Mouse (Mus musculus): Measurements from ENCODE around the gene Irak1. TPM values are rescaled to one million over a fixed set of nuclear protein-coding genes. Genes with fewer than 3 reads are reported as not detected.
A peak's percentile ranks its signal among the peaks of the same experiment; 100 is the strongest.

The Irak1 gene
- polyA plus RNA-seq, 1 experiment from 2014 or later = 59.3 TPM

GRCm38 (mm10) chrX:73998911-73999869, 24.5 kb downstream of the Irak1 start:
- DNase-seq (ENCODE audit: low spot score) = peak; percentile 83
- Histone ChIP-seq H3K4me1 (no peaks in the 10 kb centered on the region; the same call in 1 of the 2 replicates), H3K36me3 (no peaks in the 10 kb centered on the region), H3K9me3 (no peaks in the 10 kb centered on the region), H3K27me3 (ENCODE audit: insufficient read depth, poor library complexity, severe bottlenecking) (no peaks in the 10 kb centered on the region), H3K27ac (peak overlapping the region; percentile 62), H3K4me3 (no peak overlapping the region)
- WGBS = 34% methylated on average over 8 of the region's 8 CpGs

GRCm38 (mm10) chrX:73977783-73978182, 45.9 kb downstream of the Irak1 start:
- 75% methylated on average over 1 of the region's 1 CpGs for whole genome bisulfite sequencing
- Histone ChIP-seq H3K9me3 (no peaks in the 10 kb centered on the region), H3K27ac (no peak overlapping the region), H3K4me3 (no peak overlapping the region), H3K36me3 (no peaks in the 10 kb centered on the region), H3K27me3 (ENCODE audit: insufficient read depth, poor library complexity, severe bottlenecking) (no peaks in the 10 kb centered on the region), H3K4me1 (no peaks in the 10 kb centered on the region)
- no peak for DNase-seq (ENCODE audit: low spot score)

DNA sequence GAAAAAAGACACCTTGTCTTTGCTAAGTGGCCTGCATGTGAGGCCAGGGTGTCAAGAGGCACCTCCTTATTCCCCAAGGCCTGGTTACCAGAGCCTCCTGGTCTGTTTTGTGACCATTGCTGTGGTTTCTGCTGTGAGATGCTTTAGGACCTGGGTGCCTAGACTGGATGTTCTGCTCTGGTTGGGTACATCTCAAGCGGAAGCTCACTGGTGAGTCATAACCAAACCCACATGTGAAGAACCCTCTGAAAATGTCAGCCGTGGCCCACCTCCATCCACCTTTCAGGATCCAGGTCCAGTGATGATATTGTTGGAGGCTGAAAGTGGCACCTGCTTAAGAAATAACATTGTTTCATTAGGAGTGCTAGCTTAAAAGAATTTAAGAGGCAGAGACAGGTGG, 47.4 kb downstream of the Irak1 start:
- DNase-seq (ENCODE audit: low spot score) = no peak
- 86% methylated on average over 2 of the region's 2 CpGs for WGBS

DNA sequence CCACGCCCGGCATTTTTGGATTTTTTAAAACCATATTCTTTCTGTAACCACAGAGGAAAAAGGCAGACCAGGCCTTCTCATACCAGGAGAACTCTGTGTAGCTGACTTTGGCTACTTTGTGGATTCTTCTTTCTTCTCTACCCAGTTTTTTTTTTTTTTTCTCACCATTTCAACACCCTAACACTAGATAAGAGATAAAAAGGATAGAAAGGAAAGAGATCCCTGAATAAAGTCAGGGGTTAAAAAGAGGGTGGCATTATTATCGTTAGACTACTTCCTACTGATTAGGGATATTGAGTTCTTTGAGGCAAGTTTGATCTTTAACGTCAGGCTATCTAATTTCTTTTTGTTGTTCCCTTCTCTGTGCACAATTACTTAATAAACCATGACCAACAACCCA, 50.9 kb downstream of the Irak1 start:
- Histone ChIP-seq H3K4me3 (no peak overlapping the region), H3K27ac (no peak overlapping the region), H3K9me3 (no peaks in the 10 kb centered on the region), H3K4me1 (no peaks in the 10 kb centered on the region), H3K27me3 (ENCODE audit: insufficient read depth, poor library complexity, severe bottlenecking) (peaks cover under 1% of the 10 kb centered on the region; the same call in 1 of the 2 replicates), H3K36me3 (no peaks in the 10 kb centered on the region)
- 59% methylated on average over 4 of the region's 4 CpGs for WGBS
- no peak for DNase-seq (ENCODE audit: low spot score)

More for the DNA sequence above, 47.4 kb downstream of the Irak1 start:
- H3K4me1 ChIP-seq = no peaks in the 10 kb centered on the region
- no peaks in the 10 kb centered on the region for H3K9me3 ChIP-seq
- H3K36me3 ChIP-seq = no peaks in the 10 kb centered on the region
- H3K27me3 ChIP-seq (ENCODE audit: insufficient read depth, poor library complexity, severe bottlenecking) = no peaks in the 10 kb centered on the region
- H3K4me3 ChIP-seq = no peak overlapping the region
- H3K27ac ChIP-seq = no peak overlapping the region

GRCm38 (mm10) chrX:73970781-73971180, 52.9 kb downstream of the Irak1 start:
- H3K36me3 ChIP-seq = no peaks in the 10 kb centered on the region
- H3K4me3 ChIP-seq = no peak overlapping the region
- no peak for DNase-seq (ENCODE audit: low spot score)
- no peaks in the 10 kb centered on the region for H3K9me3 ChIP-seq
- peaks cover 18% of the 10 kb centered on the region; the same call in 1 of the 2 replicates for H3K27me3 ChIP-seq (ENCODE audit: insufficient read depth, poor library complexity, severe bottlenecking)
- H3K4me1 ChIP-seq = no peaks in the 10 kb centered on the region
- H3K27ac ChIP-seq = no peak overlapping the region

GRCm38 (mm10) chrX:73969729-73970128, 54.0 kb downstream of the Irak1 start:
- DNase-seq (ENCODE audit: low spot score) = no peak
- Histone ChIP-seq H3K27ac (no peak overlapping the region), H3K4me3 (no peak overlapping the region), H3K36me3 (no peaks in the 10 kb centered on the region), H3K9me3 (no peaks in the 10 kb centered on the region), H3K27me3 (ENCODE audit: insufficient read depth, poor library complexity, severe bottlenecking) (peaks cover 20% of the 10 kb centered on the region; the same call in 1 of the 2 replicates), H3K4me1 (peaks cover under 1% of the 10 kb centered on the region; the same call in 1 of the 2 replicates)
- WGBS = 63% methylated on average over 2 of the region's 2 CpGs

DNA sequence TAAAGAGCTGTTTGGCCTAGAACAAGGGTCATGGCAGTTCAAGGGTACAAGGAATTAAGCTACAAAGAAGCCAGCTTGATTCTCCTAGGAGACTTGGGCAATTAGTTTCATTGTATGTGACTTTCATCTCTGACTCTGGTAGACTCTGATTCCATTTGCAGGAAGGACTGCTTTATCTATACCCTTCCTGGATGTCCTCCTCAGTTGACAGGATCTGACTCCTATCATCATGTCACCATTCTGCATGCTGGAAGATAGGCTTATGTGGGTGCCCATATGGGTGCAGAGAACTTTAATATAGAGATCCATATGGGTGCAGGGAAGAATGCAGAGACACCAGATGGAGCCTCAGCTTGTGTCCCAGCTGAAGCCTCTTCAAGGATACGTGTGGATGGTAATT, 54.6 kb downstream of the Irak1 start:
- H3K27ac ChIP-seq = no peak overlapping the region
- peaks cover 6% of the 10 kb centered on the region; the same call in 1 of the 2 replicates for H3K4me1 ChIP-seq
- no peak for DNase-seq (ENCODE audit: low spot score)
- H3K27me3 ChIP-seq (ENCODE audit: insufficient read depth, poor library complexity, severe bottlenecking) = peaks cover 20% of the 10 kb centered on the region; the same call in 1 of the 2 replicates
- H3K9me3 ChIP-seq = no peaks in the 10 kb centered on the region
- H3K4me3 ChIP-seq = no peak overlapping the region
- WGBS = 50% methylated on average over 1 of the region's 1 CpGs
- peaks cover 4% of the 10 kb centered on the region; the same call in 1 of the 2 replicates for H3K36me3 ChIP-seq

DNA sequence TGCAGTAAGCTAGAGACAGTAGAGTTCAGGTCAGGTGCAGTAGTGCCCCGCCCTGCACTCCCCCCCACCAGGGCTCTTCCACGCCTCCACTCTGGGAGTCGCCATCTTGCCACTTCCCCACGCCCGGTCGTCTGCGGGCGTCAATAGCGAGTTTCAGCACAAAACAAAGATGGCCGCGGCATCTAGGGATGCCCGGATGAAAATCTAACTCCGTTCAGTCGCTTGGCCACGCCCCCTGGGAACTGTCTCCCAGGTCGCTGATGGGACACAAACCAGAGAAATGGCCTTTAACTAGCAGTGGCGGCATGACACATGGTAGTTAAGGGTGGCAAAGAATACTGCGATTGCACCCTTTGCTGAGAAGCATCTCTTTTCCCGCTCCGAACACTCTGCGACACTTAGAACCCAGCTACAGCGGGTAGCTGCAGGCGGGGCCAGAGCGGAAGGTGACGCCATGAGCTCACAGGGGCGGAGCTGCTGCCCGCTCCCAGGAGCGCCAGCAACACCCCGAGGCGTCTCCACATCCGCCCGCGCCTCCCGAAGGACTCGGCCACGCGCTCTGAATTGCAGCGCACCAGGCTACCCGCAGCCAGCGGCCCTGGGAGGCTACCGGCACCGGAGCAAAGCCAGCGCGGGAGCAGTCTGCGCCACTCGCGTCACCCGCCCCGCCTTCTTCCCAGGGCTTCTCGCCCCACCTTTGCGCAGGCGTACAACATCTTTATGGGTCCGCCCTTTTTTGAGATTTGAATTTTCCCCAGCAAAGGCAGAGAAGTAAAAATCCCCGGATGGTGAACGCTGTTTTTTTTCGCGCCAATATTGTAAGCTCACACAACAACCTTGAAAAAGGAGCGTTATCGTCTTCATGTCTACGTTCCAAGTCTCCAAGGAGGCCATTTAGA, 56.3 kb downstream of the Irak1 start:
- peaks cover 9% of the 10 kb centered on the region; the same call in 1 of the 2 replicates for H3K4me1 ChIP-seq
- H3K27ac ChIP-seq = peak overlapping the region; percentile 96
- peak overlapping the region; percentile 71 for H3K4me3 ChIP-seq
- WGBS = 11% methylated on average over 60 of the region's 60 CpGs
- H3K27me3 ChIP-seq (ENCODE audit: insufficient read depth, poor library complexity, severe bottlenecking) = peaks cover 20% of the 10 kb centered on the region; the same call in 1 of the 2 replicates
- DNase-seq (ENCODE audit: low spot score) = peak; percentile 95
- peaks cover 8% of the 10 kb centered on the region; the same call in 1 of the 2 replicates for H3K36me3 ChIP-seq
- no peaks in the 10 kb centered on the region for H3K9me3 ChIP-seq

- H3K4me3 ChIP-seq = peak within 1 kb of the TSS; percentile 71
Observed at GRCm38 (mm10) chrX:73966248-73967176, 57.2 kb downstream of the Irak1 start, which contains the start of gene Hcfc1. TSS of gene Hcfc1 (minus strand) at chrX:73966357.

DNA sequence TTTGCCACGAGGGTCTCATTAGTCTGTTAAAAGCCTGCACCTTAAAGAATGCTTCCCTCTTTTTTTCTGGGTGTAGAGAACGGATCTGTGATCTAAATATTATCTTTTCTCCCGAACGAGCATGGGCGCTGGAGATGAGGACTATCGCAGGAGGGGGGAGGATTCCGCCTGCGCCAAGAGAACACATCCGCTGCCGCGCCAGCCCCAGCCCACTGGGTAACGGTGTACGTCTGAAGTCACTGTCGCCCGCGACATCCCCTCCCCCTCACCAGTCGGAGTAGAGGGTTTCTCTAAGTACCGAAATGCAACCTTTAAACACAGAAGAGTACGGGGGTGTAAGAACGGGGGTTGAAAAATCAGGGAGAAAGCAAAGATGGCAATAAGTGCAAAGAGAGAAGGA, 58.4 kb downstream of the Irak1 start:
- Histone ChIP-seq H3K4me3 (peak overlapping the region; percentile 71), H3K4me1 (peaks cover 9% of the 10 kb centered on the region; the same call in 1 of the 2 replicates), H3K36me3 (peaks cover 25% of the 10 kb centered on the region; the same call in 1 of the 2 replicates), H3K27ac (peak overlapping the region; percentile 96), H3K27me3 (ENCODE audit: insufficient read depth, poor library complexity, severe bottlenecking) (peaks cover 20% of the 10 kb centered on the region; the same call in 1 of the 2 replicates), H3K9me3 (no peaks in the 10 kb centered on the region)
- DNase-seq (ENCODE audit: low spot score) = no peak
- 13% methylated on average over 20 of the region's 20 CpGs for WGBS

More at GRCm38 (mm10) chrX:73966248-73967176, 57.2 kb downstream of the Irak1 start, which contains the start of gene Hcfc1:
- DNase-seq (ENCODE audit: low spot score) = peak; percentile 92
- H3K27me3 ChIP-seq (ENCODE audit: insufficient read depth, poor library complexity, severe bottlenecking) = peaks cover 20% of the 10 kb centered on the region; the same call in 1 of the 2 replicates
- H3K27ac ChIP-seq = peak within 1 kb of the TSS; percentile 96
- H3K4me1 ChIP-seq = peaks cover 9% of the 10 kb centered on the region; the same call in 1 of the 2 replicates
- peaks cover 14% of the 10 kb centered on the region; the same call in 1 of the 2 replicates for H3K36me3 ChIP-seq
- 10% methylated on average over 58 of the region's 58 CpGs for WGBS
- H3K9me3 ChIP-seq = no peaks in the 10 kb centered on the region

GRCm38 (mm10) chrX:73964363-73964762, 59.4 kb downstream of the Irak1 start:
- Histone ChIP-seq H3K9me3 (no peaks in the 10 kb centered on the region), H3K4me1 (peaks cover 9% of the 10 kb centered on the region; the same call in 1 of the 2 replicates), H3K27me3 (ENCODE audit: insufficient read depth, poor library complexity, severe bottlenecking) (peaks cover 20% of the 10 kb centered on the region; the same call in 1 of the 2 replicates), H3K27ac (no peak overlapping the region), H3K4me3 (peak overlapping the region; percentile 71), H3K36me3 (peaks cover 34% of the 10 kb centered on the region)
- DNase-seq (ENCODE audit: low spot score) = no peak
- WGBS = 36% methylated on average over 3 of the region's 3 CpGs

All from heart, embryonic 10.5 days (tissue).